Mouse (Mus musculus): ENCODE results near the gene Epb41l3.

DNA sequence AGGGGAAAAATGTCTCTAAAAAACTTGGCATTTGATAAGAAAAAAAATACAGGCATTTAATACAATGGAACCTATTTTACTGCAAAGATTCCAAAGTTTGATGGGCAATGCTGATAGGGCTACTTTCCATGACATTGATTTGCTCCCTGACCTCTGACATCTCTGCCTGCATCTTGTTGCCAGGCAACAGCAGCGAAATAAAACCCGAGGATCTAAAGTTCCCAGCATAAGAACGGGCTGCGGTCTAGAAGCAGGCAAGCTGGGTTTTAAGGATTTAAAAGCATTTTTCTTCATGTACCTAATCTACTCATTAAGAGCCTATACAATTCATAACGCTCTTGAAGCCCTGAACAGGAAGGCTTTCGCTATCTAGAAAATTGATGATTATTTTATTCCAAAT is 54.0 kb downstream of the Epb41l3 start:
- TF ChIP-seq CTCF (IDR thresholded peaks at IDR 0.05; ENCODE audit: low read depth): no peak
- no peak for TF ChIP-seq EP300 (IDR thresholded peaks at IDR 0.05; ENCODE audit: low read depth)

All from heart, postnatal 0 days (tissue).